Mouse (Mus musculus): ENCODE measurements at regions not wholly inside any gene's neighbourhood (a gene's known extent, or its start where the extent isn't known, plus 50 kb on each side); places are given as distances from the start of the nearest gene placed in this dataset.

GRCm38 (mm10) chr2:146802973-146803372, 52.7 kb upstream of the Kiz start:
- no peaks in the 10 kb centered on the region for H3K9me3 ChIP-seq (ENCODE audit: control insufficient read depth, low read length)
- no peak overlapping the region for H3K27ac ChIP-seq (replicated peaks in 1 of 2; ENCODE audit: control insufficient read depth in 1 of 2, insufficient read depth in 1 of 2, low read depth in 2 of 2, low read length in 2 of 2)
- ATAC-seq (ENCODE audit: insufficient number of reproducible peaks, insufficient read depth, low FRiP score, low read depth) = no peak
- no peaks in the 10 kb centered on the region for H3K4me1 ChIP-seq (ENCODE audit: control insufficient read depth in 2 of 2, insufficient read depth in 2 of 2, low read length in 2 of 2)
- no peak overlapping the region for H3K4me2 ChIP-seq (ENCODE audit: low read length)
- no peaks in the 10 kb centered on the region for H3K36me3 ChIP-seq (ENCODE audit: control insufficient read depth, insufficient read depth, low read length)
- no peaks in the 10 kb centered on the region for H3K27me3 ChIP-seq (ENCODE audit: control insufficient read depth, insufficient read depth, low read length)
- no peak overlapping the region for H3K4me3 ChIP-seq (ENCODE audit: control insufficient read depth in 1 of 2, insufficient read depth in 1 of 2, low read depth in 1 of 2, low read length in 2 of 2)
- H3K9ac ChIP-seq (ENCODE audit: low read length) = no peak overlapping the region

Data from heart, embryonic 14.5 days (tissue).